Mouse (Mus musculus): ENCODE data around the gene Fbxo46. TPM values are rescaled to one million over a fixed set of nuclear protein-coding genes. Genes with fewer than 3 reads are reported as not detected.
A peak's percentile ranks its signal among the peaks of the same experiment; 100 is the strongest.

The Fbxo46 gene
- total and polyA plus RNA-seq, 3 experiments: 10.1 to 13.7 TPM; not detected in 1

DNA sequence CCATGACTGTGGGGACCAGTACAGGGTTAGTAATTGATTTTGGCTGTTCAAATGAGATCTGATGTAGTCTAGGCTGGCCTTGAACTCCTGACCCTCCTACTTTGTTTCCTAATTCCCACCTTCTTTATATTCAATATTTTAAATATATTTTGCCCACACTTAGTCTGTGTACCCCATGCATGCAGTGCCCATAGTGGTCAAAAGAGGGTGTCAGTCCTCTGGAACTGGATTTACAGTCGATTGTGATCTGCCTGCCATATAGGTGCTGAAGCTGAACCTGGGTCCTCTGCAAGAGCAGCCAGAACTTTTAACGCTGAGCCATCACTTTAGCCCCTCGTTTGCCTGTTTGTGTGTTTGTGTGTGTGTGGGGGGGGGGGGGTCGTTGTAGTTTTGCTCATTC lies 11.0 kb downstream of the Fbxo46 start:
- Histone ChIP-seq H3K36me3 (ENCODE audit: control insufficient read depth in 1 of 2, insufficient read depth in 2 of 2, low read length in 2 of 2) (0 out of 4 replicates have a peak, but pooled peaks cover 0 to 2% of the 10 kb centered on the region in 2 experiments), H3K4me1 (ENCODE audit: control insufficient read depth in 1 of 2, insufficient read depth in 2 of 2, low read length in 2 of 2) (peaks cover 0 to 4% of the 10 kb centered on the region in 2 experiments; a peak in 2 of 4 replicates), H3K79me2 (ENCODE audit: control insufficient read depth, insufficient read depth, low read length, poor library complexity) (no peaks in the 10 kb centered on the region), H3K4me3 (ENCODE audit: control insufficient read depth in 1 of 2, insufficient read depth in 1 of 2, low read depth in 2 of 2, low read length in 2 of 2) (no peak overlapping the region), H3K9ac (ENCODE audit: control insufficient read depth, low read depth, low read length, poor library complexity, severe bottlenecking) (no peak overlapping the region), H3K9me3 (replicated peaks; ENCODE audit: insufficient read depth, low read length) (no peaks in the 10 kb centered on the region), H3K27me3 (ENCODE audit: control insufficient read depth in 1 of 2, insufficient read depth in 2 of 2, low read length in 2 of 2) (no peaks in the 10 kb centered on the region), H3K27ac (ENCODE audit: control insufficient read depth, low read depth, low read length) (no peak overlapping the region)
- DNase-seq (ENCODE audit: low read depth, low spot score): peak; percentile 33
- TF ChIP-seq CTCF (IDR thresholded peaks at IDR 0.05 in 2 of 3, conservative IDR thresholded peaks at IDR 0.05 in 1 of 3; ENCODE audit: control insufficient read depth in 1 of 3, insufficient read depth in 1 of 3, low read depth in 2 of 3, low read length in 3 of 3, poor library complexity in 1 of 3, severe bottlenecking in 1 of 3) (peak in 2 of 3 experiments; percentile 11 to 23; a peak in 2 of 6 replicates), EP300 (IDR thresholded peaks at IDR 0.05; ENCODE audit: low read depth in 1 of 2, low read length in 2 of 2) (no peak)

DNA sequence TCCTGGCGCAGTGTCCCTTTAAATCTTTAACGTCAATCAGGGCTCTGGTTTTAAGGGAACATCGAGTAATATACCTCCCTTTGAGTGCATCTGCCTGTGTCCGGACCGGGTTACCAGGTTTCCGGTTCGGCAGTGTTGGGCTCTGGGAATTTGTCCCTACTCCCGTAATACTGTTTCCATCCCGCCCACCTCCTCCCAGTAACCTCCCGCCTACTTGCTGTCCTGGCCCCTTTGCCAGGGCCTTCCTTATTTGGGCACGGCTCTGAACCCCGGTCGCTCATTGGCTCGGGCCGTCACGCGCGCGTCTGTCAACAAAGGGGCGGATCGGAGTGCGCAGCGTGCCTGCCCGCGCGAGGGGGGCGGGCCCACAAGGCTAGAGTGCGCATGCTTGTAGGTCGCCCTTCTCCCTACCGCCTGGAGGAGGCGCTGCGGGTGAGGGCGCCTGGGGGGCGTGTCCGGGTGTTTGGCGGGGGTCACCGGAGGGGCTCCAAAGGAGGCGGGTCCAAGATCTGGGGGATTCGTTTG lies 11.7 kb downstream of the Fbxo46 start:
- no peak overlapping the region for H3K27ac ChIP-seq (ENCODE audit: control insufficient read depth, low read depth, low read length)
- TF ChIP-seq ZKSCAN1 (IDR thresholded peaks at IDR 0.05; ENCODE audit: low read depth, low read length) (no peak), MEF2A (IDR thresholded peaks at IDR 0.05; ENCODE audit: extremely low read depth, insufficient replicate concordance, low read depth, low read length, poor library complexity, severe bottlenecking) (no peak), MAX (IDR thresholded peaks at IDR 0.05; ENCODE audit: low read length) (peak; percentile 98), MAFK (IDR thresholded peaks at IDR 0.05; ENCODE audit: borderline replicate concordance, low read depth, low read length) (no peak), NRF1 (IDR thresholded peaks at IDR 0.05; ENCODE audit: insufficient read depth, low read depth, low read length, poor library complexity, severe bottlenecking) (peak; percentile 80), CHD2 (IDR thresholded peaks at IDR 0.05; ENCODE audit: low read length) (no peak), TBP (IDR thresholded peaks at IDR 0.05; ENCODE audit: low read depth, low read length) (no peak), SIN3A (IDR thresholded peaks at IDR 0.05; ENCODE audit: low read length) (peak; percentile 99), RAD21 (IDR thresholded peaks at IDR 0.05; ENCODE audit: low read depth, low read length) (no peak), GATA1 (IDR thresholded peaks at IDR 0.05; ENCODE audit: low read depth, low read length) (no peak), NELFE (IDR thresholded peaks at IDR 0.05; ENCODE audit: low read depth, low read length) (no peak), MYB (IDR thresholded peaks at IDR 0.05; ENCODE audit: low read depth, low read length) (no peak), USF2 (IDR thresholded peaks at IDR 0.05; ENCODE audit: borderline replicate concordance in 1 of 2, insufficient read depth in 1 of 2, low read depth in 1 of 2, low read length in 2 of 2) (peak in 1 of 2 experiments; percentile 68; a peak in 3 of 4 replicates), E2F4 (IDR thresholded peaks at IDR 0.05; ENCODE audit: borderline replicate concordance, low read depth, low read length) (no peak), ZNF384 (IDR thresholded peaks at IDR 0.05; ENCODE audit: low read depth, low read length) (no peak), SMC3 (IDR thresholded peaks at IDR 0.05; ENCODE audit: low read depth, low read length) (no peak), USF1 (IDR thresholded peaks at IDR 0.05; ENCODE audit: low read depth, low read length) (peak; percentile 95), POLR2A (IDR thresholded peaks at IDR 0.05; ENCODE audit: control insufficient read depth in 1 of 2, insufficient read depth in 1 of 2, low read depth in 1 of 2, low read length in 2 of 2, poor library complexity in 1 of 2) (no peak; a peak in 1 of 4 replicates), KAT2A (conservative IDR thresholded peaks at IDR 0.05; ENCODE audit: low read depth, low read length) (no peak), RCOR1 (IDR thresholded peaks at IDR 0.05; ENCODE audit: low read depth, low read length) (no peak), ETS1 (IDR thresholded peaks at IDR 0.05; ENCODE audit: low read depth, low read length) (peak; percentile 18; the same call in 1 of the 2 replicates), CHD1 (IDR thresholded peaks at IDR 0.05; ENCODE audit: low read depth, low read length) (no peak), JUND (IDR thresholded peaks at IDR 0.05; ENCODE audit: low read depth, low read length) (no peak), UBTF (IDR thresholded peaks at IDR 0.05; ENCODE audit: borderline replicate concordance, insufficient read depth, low read depth, low read length) (no peak), BHLHE40 (IDR thresholded peaks at IDR 0.05; ENCODE audit: borderline replicate concordance, low read depth, low read length) (peak; percentile 82), ELF1 (IDR thresholded peaks at IDR 0.05; ENCODE audit: low read depth, low read length) (0 out of 2 replicates have a peak, but pooled peaks have one; percentile 39), ZC3H11A (IDR thresholded peaks at IDR 0.05; ENCODE audit: low read depth, low read length) (no peak), MYC (IDR thresholded peaks at IDR 0.05; ENCODE audit: low read depth, low read length) (no peak), TCF12 (IDR thresholded peaks at IDR 0.05; ENCODE audit: low read depth, low read length) (no peak)

More for the DNA sequence above, 11.7 kb downstream of the Fbxo46 start:
- H3K36me3 ChIP-seq (ENCODE audit: control insufficient read depth in 1 of 2, insufficient read depth in 2 of 2, low read length in 2 of 2): 0 out of 4 replicates have a peak, but pooled peaks cover 0 to 2% of the 10 kb centered on the region in 2 experiments
- peak; percentile 95 for DNase-seq (ENCODE audit: low read depth, low spot score)
- H3K79me2 ChIP-seq (ENCODE audit: control insufficient read depth, insufficient read depth, low read length, poor library complexity): no peaks in the 10 kb centered on the region
- H3K27me3 ChIP-seq (ENCODE audit: control insufficient read depth in 1 of 2, insufficient read depth in 2 of 2, low read length in 2 of 2): no peaks in the 10 kb centered on the region
- H3K9ac ChIP-seq (ENCODE audit: control insufficient read depth, low read depth, low read length, poor library complexity, severe bottlenecking): peak overlapping the region; percentile 33; the same call in 1 of the 2 replicates
- peak overlapping the region; percentile 30 to 40; a peak in 3 of 4 replicates for H3K4me3 ChIP-seq (ENCODE audit: control insufficient read depth in 1 of 2, insufficient read depth in 1 of 2, low read depth in 2 of 2, low read length in 2 of 2)
- H3K4me1 ChIP-seq (ENCODE audit: control insufficient read depth in 1 of 2, insufficient read depth in 2 of 2, low read length in 2 of 2): peaks cover 0 to 4% of the 10 kb centered on the region in 2 experiments; a peak in 2 of 4 replicates
- no peaks in the 10 kb centered on the region for H3K9me3 ChIP-seq (replicated peaks; ENCODE audit: insufficient read depth, low read length)
